Mouse (Mus musculus): ENCODE measurements around the gene Gm7173.

DNA sequence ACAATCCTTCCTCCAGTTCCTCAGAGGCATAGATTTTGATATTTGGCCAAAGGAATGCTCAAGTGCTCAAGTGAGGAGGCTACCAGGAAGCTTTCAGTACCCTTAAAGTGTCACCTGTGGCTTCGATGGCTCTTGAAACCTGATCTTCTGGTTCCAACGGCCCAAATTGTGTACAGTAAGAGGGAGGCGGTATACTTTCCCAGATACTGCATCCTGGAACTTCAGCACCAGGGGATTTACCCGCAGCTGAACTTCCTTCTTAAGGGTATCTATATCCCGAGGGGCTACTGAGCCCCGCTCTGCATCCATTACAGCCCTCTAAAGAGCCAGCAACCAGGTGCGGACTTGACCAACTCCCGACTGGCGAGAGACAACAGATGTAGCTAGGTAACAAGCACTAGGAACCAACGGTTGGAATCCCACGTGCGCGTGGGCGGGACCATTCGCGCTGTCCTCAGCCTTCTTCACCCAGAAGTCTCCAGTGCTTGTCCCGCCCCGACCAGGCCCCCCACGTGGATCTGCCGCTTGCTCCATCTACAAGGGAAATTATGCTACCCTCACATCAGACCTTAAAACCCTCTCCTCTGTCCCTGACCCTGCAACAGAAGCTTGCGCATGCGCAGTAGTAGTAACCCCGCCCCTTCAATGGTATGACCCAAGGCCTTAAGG is at the start of gene Gm7173:
- TF ChIP-seq CTCF (IDR thresholded peaks at IDR 0.05; ENCODE audit: low read depth) (no peak), EP300 (IDR thresholded peaks at IDR 0.05; ENCODE audit: low read depth) (no peak)
